Mouse (Mus musculus) hindbrain, embryonic 16.5 days (tissue): ENCODE results near the gene Amer1. TPM values are rescaled to one million over a fixed set of nuclear protein-coding genes. Genes with fewer than 3 reads are reported as not detected.

Experiments
- ATAC-seq: fragments of 200-750 bp; cut with Nextera tagmentation; 2 replicates; pipeline ENCODE4 v1.8.0; 2017; ENCODE audit warnings: moderate TSS enrichment, moderate library complexity
- H3K27ac ChIP-seq: fragments of 300-500 bp; sonication (generic); 2 replicates; pipeline ENCODE4 v1.5.1; 2014; ENCODE audit warnings: low read depth, mild to moderate bottlenecking, control low read depth, low read length, moderate library complexity
- H3K27me3 ChIP-seq: fragments of 300-500 bp; sonication (generic); replicated peaks from 2 replicates; pipeline ENCODE4 v1.6.1; 2014; ENCODE audit warnings: low read length; ENCODE audit not compliant: control insufficient read depth, insufficient read depth
- H3K36me3 ChIP-seq: fragments of 300-500 bp; sonication (generic); 2 replicates; pipeline ENCODE4 v1.6.1; 2014; ENCODE audit warnings: mild to moderate bottlenecking, low read length, moderate library complexity, mixed read lengths; ENCODE audit not compliant: control insufficient read depth, insufficient read depth
- H3K4me1 ChIP-seq: fragments of 300-500 bp; sonication (generic); 2 replicates; pipeline ENCODE4 v1.6.1; 2014; ENCODE audit warnings: low read depth, low read length; ENCODE audit not compliant: control insufficient read depth, insufficient read depth
- H3K4me2 ChIP-seq: fragments of 300-500 bp; sonication (generic); 2 replicates; pipeline ENCODE4 v1.6.1; 2014; ENCODE audit warnings: mild to moderate bottlenecking, low read length, control low read depth, moderate library complexity
- H3K4me3 ChIP-seq: fragments of 300-500 bp; sonication (generic); 2 replicates; pipeline ENCODE4 v1.5.1; 2014; ENCODE audit warnings: mild to moderate bottlenecking, low read length, control low read depth, moderate library complexity
- H3K9ac ChIP-seq: fragments of 300-500 bp; sonication (generic); 2 replicates; pipeline ENCODE4 v1.6.1; 2014; ENCODE audit warnings: low read depth, mild to moderate bottlenecking, control low read depth, low read length, moderate library complexity
- H3K9me3 ChIP-seq: fragments of 300-500 bp; sonication (generic); 2 replicates; pipeline ENCODE4 v1.6.1; 2014; ENCODE audit warnings: mild to moderate bottlenecking, low read length, moderate library complexity; ENCODE audit not compliant: control insufficient read depth
- WGBS: fragments of 180-500 bp; shearing (Covaris S2); extraction: QIAGEN DNeasy Blood & Tissue Kit; methylation state at CpG from one replicate; pipeline ENCODE4 v1.1.7; 2014; 5-methylcytosine and 5-hydroxymethylcytosine counted together
- polyA plus RNA-seq: library from polyadenylated mRNA; unstranded; fragments of >200 nt; fragmentation: Nextera tagmentation; extraction: Ambion mirVana; gene quantifications from 2 replicates; pipeline ENCODE4 v1.2.1, GENCODE M21; 2015

Amer1 gene
- polyA plus RNA-seq, result 12.4 and 13.6 TPM in 2 replicates

DNA sequence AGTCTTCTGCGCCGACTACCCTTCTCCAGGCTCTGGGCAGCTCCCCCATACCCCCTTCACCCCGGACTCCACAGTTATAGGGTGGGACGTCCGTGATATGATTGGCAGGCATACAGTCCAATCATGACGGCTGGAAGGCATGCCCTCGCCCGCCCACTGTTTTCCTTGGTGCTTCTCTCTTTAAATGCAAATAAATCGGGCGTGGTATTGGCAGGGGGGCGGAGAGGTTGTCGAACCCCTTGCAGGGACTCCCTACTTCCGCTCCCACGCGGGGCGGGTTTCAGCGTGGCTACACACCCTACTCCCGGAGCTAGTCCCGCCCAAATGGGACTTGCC lies at the start of gene Amer1:
Gene Amer1, minus strand, starts transcription at position 97 of the 336 bp plus-strand sequence.
- ATAC-seq, result peak; percentile 98
- H3K4me1 ChIP-seq, result peaks cover 9% of the 10 kb centered on the region
- H3K4me2 ChIP-seq, result peak within 1 kb of the TSS; percentile 71
- no peaks in the 10 kb centered on the region for H3K9me3 ChIP-seq
- peak within 1 kb of the TSS; percentile 53 for H3K4me3 ChIP-seq
- H3K27ac ChIP-seq, result peak within 1 kb of the TSS; percentile 80
- peak within 1 kb of the TSS; percentile 60 for H3K9ac ChIP-seq
- 19% methylated on average over 19 of the region's 19 CpGs for WGBS
- no peaks in the 10 kb centered on the region for H3K27me3 ChIP-seq
- no peaks in the 10 kb centered on the region for H3K36me3 ChIP-seq

DNA sequence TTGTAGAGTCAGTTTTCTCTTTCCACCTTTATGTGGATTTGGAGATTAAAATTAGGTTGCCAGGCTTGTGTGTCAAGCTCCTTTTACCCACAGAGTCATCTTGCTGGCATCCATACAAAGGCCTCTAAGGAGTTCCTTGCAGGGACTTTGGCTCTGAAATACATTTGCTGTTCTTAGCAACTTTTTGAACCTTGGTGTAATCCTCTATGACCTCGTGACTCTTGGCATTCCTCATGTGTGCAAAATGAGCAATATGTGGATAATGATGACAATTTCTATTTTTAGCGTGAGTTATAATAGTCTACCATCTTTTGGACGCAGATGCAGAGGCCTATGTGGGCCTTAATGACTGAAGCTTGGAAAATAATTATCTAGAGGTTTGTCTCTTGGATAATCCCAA lies 12.5 kb upstream of the Amer1 start:
- ATAC-seq, result no peak
- 48% methylated on average over 3 of the region's 3 CpGs for WGBS
- no peak overlapping the region for H3K9ac ChIP-seq
- H3K27ac ChIP-seq, result no peak overlapping the region
- H3K27me3 ChIP-seq, result no peaks in the 10 kb centered on the region
- H3K4me3 ChIP-seq, result no peak overlapping the region
- no peaks in the 10 kb centered on the region for H3K9me3 ChIP-seq
- no peaks in the 10 kb centered on the region for H3K4me1 ChIP-seq
- H3K4me2 ChIP-seq, result no peak overlapping the region
- no peaks in the 10 kb centered on the region for H3K36me3 ChIP-seq

DNA sequence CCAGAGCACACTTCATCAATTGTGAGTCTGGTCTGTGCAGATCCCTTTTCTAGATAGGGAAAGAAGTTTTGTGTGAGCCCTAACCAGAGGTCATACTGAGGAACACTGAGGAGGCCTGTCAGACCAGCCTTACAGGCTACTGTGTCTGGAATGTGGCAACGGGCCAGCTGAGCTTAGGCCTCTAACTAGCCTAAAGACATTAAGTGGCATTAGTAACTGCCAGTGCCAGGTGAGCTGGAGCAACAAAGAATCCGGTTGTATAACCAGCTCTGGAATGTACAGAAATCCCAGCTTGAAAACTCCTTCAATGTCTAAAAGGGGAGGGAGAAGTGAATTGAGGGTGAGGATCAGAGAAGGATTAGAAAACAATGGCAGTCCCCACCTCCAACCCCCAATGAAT lies 1.2 kb upstream of the Amer1 start:
- Histone ChIP-seq H3K4me1 (peaks cover 9% of the 10 kb centered on the region), H3K27ac (no peak overlapping the region), H3K9ac (no peak overlapping the region), H3K27me3 (no peaks in the 10 kb centered on the region), H3K9me3 (no peaks in the 10 kb centered on the region), H3K36me3 (no peaks in the 10 kb centered on the region), H3K4me3 (no peak overlapping the region), H3K4me2 (no peak overlapping the region)
- WGBS, result 69% methylated on average over 2 of the region's 2 CpGs
- ATAC-seq, result no peak

DNA sequence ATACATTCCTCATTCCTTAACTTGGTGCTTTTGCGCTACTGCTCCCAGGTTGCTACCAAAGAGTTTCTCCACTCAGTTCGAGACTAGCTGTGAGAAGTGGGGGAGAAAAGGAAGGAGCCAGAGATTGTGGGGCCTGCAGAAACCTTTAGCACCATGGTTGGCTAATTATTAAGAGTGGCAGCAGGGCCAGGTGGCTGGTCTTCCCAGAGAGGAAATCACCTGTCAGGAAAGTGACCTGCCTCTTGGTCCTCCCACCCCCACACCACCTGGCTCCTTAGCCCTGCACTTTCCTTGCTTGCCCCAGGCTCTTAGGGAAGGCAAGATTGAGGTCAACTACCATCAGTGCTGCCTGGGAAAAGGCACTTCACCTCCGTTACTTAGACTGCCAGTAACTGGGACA lies 469 bp upstream of the Amer1 start:
- Histone ChIP-seq H3K27me3 (no peaks in the 10 kb centered on the region), H3K9me3 (no peaks in the 10 kb centered on the region), H3K27ac (no peak overlapping the region; the same call in 1 of the 2 replicates), H3K4me2 (peak overlapping the region; percentile 71), H3K4me1 (peaks cover 9% of the 10 kb centered on the region), H3K36me3 (no peaks in the 10 kb centered on the region), H3K9ac (peak overlapping the region; percentile 31; the same call in 1 of the 2 replicates), H3K4me3 (peak overlapping the region; percentile 53)
- WGBS, result 34% methylated on average over 3 of the region's 3 CpGs
- no peak for ATAC-seq

DNA sequence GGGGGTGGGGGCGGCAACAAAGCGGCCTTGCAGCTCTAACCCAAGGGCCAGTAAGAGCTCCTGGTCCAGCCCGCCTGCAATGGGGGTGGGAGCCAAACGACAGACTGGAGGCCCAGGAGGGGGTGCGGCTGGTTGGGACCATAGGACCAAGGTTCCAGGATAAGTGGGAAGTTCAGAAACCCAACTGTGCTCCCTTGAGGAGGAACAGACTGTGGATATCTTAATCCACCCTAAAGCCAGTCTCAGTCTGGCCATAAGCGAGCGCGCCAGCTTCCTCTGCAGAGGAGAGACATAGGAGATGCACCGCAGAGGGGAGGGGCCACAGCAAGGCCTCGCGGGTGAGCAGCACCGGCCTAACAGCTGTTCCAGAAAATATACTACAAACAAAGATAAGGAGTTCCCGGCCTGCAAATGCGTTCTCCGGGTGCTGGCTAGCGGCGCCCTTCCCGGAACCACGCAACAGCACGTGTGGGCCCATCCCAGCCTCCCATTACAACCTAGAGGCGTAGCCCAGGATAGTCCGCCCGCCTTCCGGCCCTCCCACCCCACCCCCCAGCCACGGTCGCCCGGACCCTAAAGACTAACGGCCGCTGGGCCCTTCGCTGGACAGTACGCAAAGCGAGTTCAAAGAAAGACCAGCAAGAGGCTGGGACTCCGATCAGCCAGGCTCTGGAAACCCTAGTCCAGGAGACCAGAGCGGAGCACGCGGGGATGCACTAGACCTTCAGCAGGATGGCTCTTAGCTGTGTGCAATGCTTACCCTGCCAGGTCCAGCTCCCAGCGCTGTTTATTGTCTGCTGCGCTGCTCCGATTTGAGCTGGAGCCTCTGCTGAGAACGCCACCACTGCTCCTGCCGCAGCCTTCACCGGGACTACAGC lies 535 bp downstream of the Amer1 start:
- peaks cover 9% of the 10 kb centered on the region for H3K4me1 ChIP-seq
- WGBS, result 19% methylated on average over 30 of the region's 42 CpGs
- H3K4me3 ChIP-seq, result peak overlapping the region; percentile 53
- ATAC-seq, result peak; percentile 89
- no peaks in the 10 kb centered on the region for H3K36me3 ChIP-seq
- peak overlapping the region; percentile 71 for H3K4me2 ChIP-seq
- H3K9me3 ChIP-seq, result no peaks in the 10 kb centered on the region
- H3K27me3 ChIP-seq, result no peaks in the 10 kb centered on the region
- peak overlapping the region; percentile 60 for H3K9ac ChIP-seq
- H3K27ac ChIP-seq, result peak overlapping the region; percentile 80

DNA sequence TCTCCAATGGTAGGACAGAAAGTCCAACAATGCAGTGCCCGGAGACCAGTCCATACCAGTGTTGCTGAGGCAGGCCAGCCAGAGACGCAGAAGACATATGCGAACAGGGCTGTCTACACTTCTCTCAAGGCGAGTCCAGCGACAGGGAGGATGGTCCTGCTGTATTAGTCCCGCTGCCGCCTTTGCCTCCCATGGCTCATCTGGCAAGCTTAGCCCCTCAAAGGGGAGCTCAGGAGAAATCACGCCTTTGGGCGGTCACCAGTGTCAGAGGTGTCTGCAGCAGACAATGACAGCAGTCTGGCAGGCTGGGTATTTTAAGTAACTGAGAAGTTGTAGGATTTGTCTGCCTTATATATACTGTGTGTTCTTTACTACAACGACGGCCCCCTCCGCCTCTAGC lies 1.3 kb downstream of the Amer1 start:
- no peaks in the 10 kb centered on the region for H3K9me3 ChIP-seq
- peaks cover 9% of the 10 kb centered on the region for H3K4me1 ChIP-seq
- H3K27me3 ChIP-seq, result no peaks in the 10 kb centered on the region
- H3K4me2 ChIP-seq, result peak overlapping the region; percentile 71
- H3K27ac ChIP-seq, result peak overlapping the region; percentile 80
- H3K36me3 ChIP-seq, result no peaks in the 10 kb centered on the region
- H3K9ac ChIP-seq, result peak overlapping the region; percentile 60
- no peak for ATAC-seq
- WGBS, result 29% methylated on average over 12 of the region's 12 CpGs
- peak overlapping the region; percentile 53 for H3K4me3 ChIP-seq

DNA sequence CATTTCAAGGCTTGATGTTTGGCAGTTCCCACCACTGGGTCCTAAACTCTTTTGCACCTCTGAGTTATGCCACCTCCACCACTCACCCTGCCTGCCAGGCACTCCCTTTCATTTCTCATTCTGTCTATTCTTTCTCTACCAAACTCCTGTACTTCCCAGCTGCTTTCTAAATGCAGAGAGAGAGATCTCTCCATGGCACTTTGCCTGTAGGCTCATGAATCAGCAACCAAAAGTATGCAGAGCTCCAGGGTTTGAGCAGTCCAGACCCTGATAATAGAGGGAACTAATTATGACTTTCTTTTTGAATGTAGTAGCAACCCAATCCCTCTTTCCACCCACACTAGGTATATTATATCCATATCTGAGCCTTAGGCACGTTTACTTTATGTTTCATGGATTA lies 2.4 kb downstream of the Amer1 start:
- Histone ChIP-seq H3K4me1 (peaks cover 9% of the 10 kb centered on the region), H3K4me2 (peak overlapping the region; percentile 17; the same call in 1 of the 2 replicates), H3K27me3 (no peaks in the 10 kb centered on the region), H3K27ac (no peak overlapping the region), H3K4me3 (no peak overlapping the region), H3K9ac (no peak overlapping the region), H3K9me3 (no peaks in the 10 kb centered on the region), H3K36me3 (no peaks in the 10 kb centered on the region)
- 64% methylated on average over 1 of the region's 1 CpGs for WGBS
- no peak for ATAC-seq

DNA sequence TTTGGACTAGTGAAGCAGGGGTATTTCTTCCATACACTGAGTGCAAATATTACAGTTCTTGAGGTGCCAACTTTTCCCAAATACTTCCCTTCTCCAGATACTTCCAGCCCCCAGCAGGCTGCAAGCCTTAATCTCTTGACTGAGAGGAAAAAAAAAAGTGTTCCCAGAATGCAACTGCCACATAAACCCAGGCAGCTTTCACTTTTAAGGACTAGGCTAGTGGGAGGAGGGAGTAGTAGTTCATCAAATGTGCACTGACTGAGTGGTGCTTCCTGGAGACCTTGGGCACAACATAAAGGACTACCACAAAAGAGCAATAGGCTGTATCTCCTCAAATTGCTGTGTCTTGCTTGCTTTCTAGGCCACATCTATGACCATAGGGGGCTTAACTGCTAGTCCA lies 3.4 kb downstream of the Amer1 start:
- Histone ChIP-seq H3K4me2 (no peak overlapping the region), H3K9me3 (no peaks in the 10 kb centered on the region)
- no peak for ATAC-seq

DNA sequence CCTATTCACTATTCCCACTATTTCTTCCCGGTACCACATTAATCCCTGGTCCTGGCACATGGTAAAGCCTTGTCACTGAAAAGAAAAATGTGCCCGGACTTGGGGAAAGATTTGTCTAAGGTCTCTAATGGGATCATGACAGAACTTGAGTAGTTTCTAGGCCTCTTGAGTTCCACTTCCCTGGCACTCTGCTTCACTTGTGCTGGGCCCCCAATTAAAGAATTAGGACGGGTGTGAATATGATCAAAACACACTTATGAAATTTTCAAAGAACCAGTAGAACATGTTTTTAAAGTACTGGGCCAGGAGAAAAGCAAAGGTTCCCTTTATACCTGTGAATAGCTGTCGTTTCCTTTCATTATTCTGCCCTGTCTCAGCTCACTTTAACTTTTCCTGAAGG lies 6.2 kb downstream of the Amer1 start:
- Histone ChIP-seq H3K27me3 (no peaks in the 10 kb centered on the region), H3K9ac (no peak overlapping the region), H3K4me1 (peaks cover 9% of the 10 kb centered on the region), H3K27ac (no peak overlapping the region), H3K36me3 (no peaks in the 10 kb centered on the region), H3K4me3 (no peak overlapping the region), H3K4me2 (no peak overlapping the region), H3K9me3 (no peaks in the 10 kb centered on the region)
- no peak for ATAC-seq
- WGBS, result 88% methylated on average over 4 of the region's 4 CpGs

More for the DNA sequence above, 3.4 kb downstream of the Amer1 start:
- Histone ChIP-seq H3K36me3 (no peaks in the 10 kb centered on the region), H3K9ac (no peak overlapping the region), H3K27ac (no peak overlapping the region), H3K27me3 (no peaks in the 10 kb centered on the region), H3K4me3 (no peak overlapping the region), H3K4me1 (peaks cover 9% of the 10 kb centered on the region)
